Mouse (Mus musculus): ENCODE measurements around the gene Foxp1.

Gene Foxp1

GRCm38 (mm10) chr6:99522359-99523108 is at the start of gene Foxp1:
Foxp1 (minus strand) TSS chr6:99522721.
- DNase-seq (ENCODE audit: low spot score), result peak; percentile 82

DNA sequence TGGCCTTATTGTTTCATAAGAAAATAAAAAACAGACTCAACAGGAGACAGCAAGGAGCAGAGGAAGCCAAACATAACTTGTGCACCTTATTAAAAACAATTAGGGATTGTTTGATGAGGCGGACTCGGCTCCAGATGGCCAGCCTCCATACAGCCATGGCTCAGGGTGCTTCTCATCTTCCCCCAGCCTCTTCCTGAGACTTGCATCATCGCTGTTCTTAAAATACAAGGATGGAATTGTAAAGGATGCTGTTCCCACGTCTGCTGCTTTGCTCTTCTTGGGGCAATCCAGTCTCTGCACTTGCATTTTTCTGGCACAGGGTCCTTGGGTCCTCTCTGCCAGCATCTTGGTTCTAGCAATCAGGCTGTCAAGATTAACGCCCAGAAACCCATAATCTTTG is 49.5 kb upstream of the Foxp1 start:
- no peak for DNase-seq (ENCODE audit: low spot score)

DNA sequence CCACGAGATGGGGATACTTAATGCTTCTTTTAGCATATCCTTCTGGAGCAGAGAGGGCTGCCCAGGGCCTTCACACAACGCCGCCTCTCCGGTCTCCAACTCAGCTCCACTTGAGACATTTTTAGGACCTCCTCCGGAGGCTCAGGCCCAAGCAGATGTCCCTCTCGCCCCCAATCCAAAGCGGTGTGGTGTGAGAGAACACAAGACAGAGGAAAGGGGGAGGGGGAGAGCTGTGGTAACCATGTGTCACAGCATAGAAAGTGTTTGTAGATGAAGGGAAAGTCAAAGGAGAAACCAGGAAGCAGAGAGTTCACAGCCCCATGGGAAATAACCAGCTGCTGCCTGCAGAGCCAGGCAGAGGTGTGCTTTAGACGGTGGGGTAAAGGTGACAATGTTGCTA is 44.4 kb upstream of the Foxp1 start:
- no peak for DNase-seq (ENCODE audit: low spot score)

GRCm38 (mm10) chr6:99564766-99565165 is 42.2 kb upstream of the Foxp1 start:
- DNase-seq (ENCODE audit: low spot score), result no peak

- no peak for DNase-seq (ENCODE audit: low spot score)
These were observed 34.4 kb upstream of the Foxp1 start for GRCm38 (mm10) chr6:99556950-99557349.

- DNase-seq (ENCODE audit: low spot score), result no peak
These were observed 30.3 kb upstream of the Foxp1 start for GRCm38 (mm10) chr6:99552816-99553215.

DNA sequence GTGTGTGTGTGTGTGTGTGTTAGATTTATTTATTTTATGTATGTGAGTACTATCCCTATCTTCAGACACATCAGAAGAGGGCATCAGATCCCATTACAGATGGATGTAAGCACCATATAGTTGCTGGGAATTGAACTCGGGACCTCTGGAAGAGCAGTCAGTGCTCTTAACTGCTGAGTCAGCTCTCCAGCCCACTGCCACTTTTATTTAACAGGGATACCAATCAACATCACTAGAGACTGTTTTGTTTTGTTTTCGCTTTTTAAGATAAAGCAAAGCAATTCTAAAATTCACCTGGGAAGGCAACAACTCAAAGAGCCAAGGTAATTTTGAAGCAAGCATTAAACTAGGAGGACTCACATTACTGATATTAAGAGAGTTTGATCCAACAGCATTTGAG is 23.9 kb upstream of the Foxp1 start:
- no peak for DNase-seq (ENCODE audit: low spot score)

GRCm38 (mm10) chr6:99545437-99545836 is 22.9 kb upstream of the Foxp1 start:
- no peak for DNase-seq (ENCODE audit: low spot score)

- DNase-seq (ENCODE audit: low spot score), result no peak
These were observed 18.6 kb upstream of the Foxp1 start for GRCm38 (mm10) chr6:99541105-99541504.

DNA sequence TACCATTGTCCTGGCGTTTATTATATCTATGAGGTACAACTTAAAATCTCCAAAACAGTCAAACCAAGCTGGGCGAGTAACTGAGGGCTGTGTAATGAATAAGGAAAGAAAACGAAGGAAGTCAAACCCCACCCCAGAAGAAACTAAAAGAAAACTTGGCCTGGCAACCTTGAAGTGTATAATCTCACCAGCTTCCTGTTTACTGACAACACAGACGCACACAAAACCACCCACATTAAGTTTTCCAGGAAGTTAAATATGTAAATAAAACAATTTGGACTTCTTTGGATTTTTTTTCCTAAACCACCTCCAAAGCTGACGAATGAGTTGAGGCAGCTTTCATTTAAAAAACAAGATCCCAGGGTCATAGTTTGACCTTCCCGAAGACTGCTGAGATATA is 18.1 kb upstream of the Foxp1 start:
- no peak for DNase-seq (ENCODE audit: low spot score)

DNA sequence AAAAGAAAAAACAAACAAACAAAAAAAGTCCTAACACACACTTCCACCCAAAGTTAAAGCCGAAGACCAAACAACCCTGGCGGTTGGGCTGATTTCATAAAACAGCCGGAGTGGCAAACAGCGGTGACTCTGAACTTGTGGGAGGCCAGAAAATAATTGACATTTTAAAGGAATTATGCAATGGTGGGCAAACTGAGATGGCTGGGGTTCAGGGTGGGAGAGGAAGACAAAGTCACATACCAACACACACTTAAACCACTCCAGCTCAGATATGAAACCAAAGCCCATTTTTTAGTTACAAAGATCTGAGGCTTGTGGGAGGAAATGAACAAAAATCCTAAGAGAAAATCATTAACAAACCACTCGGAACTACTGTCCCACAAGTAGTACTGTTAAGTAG is 17.6 kb upstream of the Foxp1 start:
- no peak for DNase-seq (ENCODE audit: low spot score)

GRCm38 (mm10) chr6:99538194-99538941 is 15.8 kb upstream of the Foxp1 start:
- DNase-seq (ENCODE audit: low spot score), result no peak

GRCm38 (mm10) chr6:99534211-99534745 is 11.8 kb upstream of the Foxp1 start:
- no peak for DNase-seq (ENCODE audit: low spot score)

DNA sequence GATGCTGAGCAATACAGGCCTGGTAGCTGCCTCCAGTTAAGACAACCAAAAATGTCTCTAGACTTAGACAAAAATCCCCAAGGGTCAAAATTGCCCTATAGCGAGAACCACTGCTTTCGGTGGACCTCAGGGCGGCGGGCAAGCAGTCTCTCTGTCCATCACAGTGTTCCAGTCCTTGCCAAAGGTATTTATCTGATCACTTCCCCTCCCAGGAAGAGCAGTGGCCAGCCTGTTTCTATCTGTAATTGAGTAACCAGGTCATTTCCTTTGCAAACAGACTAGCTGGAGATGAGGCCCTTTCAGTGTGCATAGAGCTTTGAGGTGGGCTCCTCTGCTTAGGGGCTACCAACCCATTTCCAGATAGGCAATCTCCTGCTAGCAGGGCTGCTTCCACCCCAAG is 9.9 kb upstream of the Foxp1 start:
- no peak for DNase-seq (ENCODE audit: low spot score)

DNA sequence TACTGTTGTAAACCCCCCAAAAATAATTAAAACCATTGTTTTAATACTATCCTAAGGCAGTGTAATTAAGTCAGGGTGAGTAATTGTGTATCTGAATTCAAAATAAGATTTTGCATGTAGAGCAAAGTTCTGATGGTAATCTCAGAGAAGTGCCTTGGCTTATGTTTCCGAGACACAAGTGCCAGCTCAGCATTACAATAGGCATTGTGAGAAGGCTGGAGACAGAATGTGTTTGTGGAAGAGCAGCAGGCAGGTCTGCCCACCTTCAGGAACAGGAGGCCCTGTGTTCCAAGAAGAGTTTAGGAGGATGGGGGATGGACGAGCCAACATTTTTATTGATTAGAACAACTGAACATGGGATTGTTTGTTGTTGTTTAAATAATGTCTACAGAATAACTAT is 6.5 kb upstream of the Foxp1 start:
- no peak for DNase-seq (ENCODE audit: low spot score)

DNA sequence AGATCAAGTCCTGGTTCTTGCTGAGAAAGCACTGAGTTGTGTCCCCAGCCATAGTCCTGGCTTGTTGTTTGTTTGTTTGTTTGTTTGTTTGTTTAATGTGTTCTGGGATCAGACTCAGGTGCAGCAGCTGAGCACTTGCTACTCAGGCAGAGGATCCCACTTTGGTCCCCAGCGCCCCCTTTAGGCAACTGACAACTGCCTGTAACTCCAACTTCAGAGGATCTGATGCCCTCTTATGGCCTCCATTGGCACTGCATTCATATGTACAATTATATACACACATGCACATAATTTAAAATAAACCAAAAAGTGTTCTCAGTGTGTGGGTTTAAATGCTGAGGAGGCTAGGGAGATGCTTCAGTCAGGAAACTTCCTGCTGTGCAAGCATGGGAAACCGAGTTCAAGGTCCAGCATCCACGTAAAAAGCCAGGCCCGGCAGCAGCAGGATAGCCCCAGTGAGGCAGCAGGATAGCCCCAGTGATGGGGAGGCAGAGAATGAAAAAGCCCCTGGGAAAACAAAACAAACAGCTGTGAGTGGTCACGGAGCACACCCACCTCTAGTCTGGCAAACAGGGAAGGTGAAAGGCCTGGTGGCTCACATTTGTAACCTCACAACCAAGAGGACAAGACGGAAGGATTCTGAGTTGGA is 5.1 kb upstream of the Foxp1 start:
- DNase-seq (ENCODE audit: low spot score), result no peak

- peak; percentile 47 for DNase-seq (ENCODE audit: low spot score)
These were observed 2.8 kb upstream of the Foxp1 start for GRCm38 (mm10) chr6:99525351-99525750.

GRCm38 (mm10) chr6:99523679-99524370 is 1.3 kb upstream of the Foxp1 start:
- no peak for DNase-seq (ENCODE audit: low spot score)

GRCm38 (mm10) chr6:99523109-99523632 is 650 bp upstream of the Foxp1 start:
- peak; percentile 69 for DNase-seq (ENCODE audit: low spot score)

DNA sequence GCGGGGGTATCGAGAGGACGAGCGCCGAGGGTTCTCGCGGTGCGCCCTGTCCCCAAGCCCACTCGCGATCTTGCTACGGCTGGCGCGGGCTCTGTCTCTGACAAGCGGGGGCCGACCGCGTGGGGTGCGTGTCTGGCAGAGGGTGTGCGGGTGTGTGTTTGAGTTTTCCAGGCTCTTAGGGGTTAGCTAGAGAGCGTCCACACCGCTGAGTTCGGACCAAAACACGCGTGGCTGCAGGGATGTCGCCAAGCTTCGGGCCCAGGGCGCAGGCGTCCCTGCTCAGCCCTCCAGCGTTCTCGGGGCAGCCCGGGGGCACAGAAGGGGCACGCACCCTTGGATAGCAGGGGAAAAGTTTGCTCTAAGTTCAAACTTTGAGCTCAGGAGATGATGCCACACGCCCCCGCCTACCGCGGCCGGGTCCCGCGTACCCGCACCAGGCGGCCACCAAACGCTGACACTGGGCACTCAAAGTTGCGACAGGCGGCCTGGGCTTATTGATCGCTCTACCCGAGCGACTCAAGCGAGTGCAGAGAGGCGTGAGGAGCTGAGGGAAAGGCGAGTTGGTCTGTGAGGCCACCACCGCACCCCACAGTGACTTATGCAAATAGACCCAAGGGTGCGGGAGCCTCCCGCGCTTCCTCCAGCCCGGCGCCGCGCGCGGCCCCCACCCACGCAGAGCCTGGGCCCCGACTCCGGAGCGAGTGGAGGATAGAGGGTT is 721 bp downstream of the Foxp1 start:
- DNase-seq (ENCODE audit: low spot score), result peak; percentile 65

DNA sequence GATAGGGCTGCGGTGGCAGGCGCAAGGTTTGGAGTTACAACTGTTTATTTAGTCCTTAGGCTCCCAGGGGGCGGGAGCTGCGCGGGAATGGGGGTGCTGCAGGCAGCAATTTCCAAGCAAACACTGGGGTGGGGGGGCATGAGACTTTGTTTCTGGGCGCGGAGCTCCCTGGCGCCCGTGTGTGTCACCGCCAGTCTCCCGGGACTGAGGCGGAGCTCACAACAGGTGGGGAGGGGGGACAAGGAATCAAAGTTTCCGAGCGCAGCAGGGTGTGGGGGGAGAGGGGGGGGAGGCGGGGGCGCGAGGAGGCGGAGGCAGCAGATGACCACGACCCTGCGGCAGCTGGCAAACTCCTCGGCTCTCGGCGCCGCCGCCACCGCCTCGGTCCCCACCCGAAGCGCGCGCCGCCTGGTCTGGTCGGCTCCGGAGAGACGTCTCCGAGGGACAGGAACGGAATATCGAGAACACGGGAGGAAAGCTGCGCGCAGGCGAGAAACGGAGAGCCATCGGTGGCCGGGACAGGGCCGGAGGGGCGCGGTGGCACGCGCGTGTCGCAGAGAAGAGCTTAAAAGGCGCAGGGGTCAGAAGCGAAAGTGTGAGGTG is 1.4 kb downstream of the Foxp1 start:
- no peak for DNase-seq (ENCODE audit: low spot score)

Data from testis, postnatal 10 days (tissue).